ENCODE assay signal across 18 mouse cellular contexts in the genomic region with DNA sequence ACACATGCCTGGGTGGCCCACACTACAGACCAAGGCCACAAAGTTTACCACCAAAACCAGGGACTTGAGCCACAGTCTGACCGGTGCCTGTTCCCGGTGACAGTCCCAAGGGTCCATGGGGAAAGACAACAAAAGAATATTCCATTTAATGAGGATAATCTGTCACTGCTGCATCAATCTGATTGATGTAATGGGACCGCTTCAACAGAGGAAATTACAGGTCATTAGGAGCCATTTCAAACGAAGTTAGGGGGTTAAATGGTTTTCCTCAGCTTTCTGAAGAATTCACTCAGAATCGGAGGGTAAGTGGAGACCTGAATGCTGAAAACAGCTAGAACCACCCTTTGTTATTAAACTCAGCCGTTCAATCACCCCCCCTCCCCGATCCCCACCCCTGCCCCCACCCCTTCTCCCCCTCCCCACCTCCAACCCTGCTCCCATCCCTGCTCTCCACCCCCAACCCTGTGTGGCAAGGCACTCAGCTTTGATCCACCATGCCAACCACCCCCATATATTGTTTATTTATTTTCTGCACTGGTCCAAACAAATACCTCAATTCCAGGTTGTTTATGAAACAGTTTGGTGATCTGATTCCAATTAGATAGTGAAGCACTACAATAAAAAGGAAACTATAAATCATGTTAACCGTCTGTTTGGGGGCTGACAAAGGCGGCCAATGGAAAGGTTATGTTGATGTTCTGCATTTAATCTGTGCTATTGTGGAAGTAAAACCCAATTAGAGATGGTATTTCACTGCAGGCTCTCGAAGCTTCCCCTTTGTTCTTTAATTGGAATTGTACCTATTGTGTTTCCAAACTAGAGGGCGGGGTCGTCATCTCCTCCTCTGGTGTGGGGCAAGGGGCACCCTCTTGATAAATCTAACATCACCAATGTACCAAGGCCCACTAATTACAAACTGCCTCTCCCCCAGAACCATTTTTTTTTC.
DNase-seq lines count a peak whose midpoint lies in the region; ATAC-seq and TF ChIP-seq lines count a peak whose summit lies in the region.
"Had no signal": no experiment of that assay in that cellular context is flagged by ENCODE, and none has a peak within 500 bp of the region (broad histone marks: within the 10 kb centered on the region; RNA-seq: fewer than 3 reads in every experiment).

No protein-coding gene starts in this region.

- H3K9me3 ChIP-seq in kidney, postnatal 0 days (replicated peaks; ENCODE audit: low read length): no peaks in the 10 kb centered on the region
- H3K9me3 ChIP-seq in forebrain, embryonic 15.5 days: no peaks in the 10 kb centered on the region
- H3K9me3 ChIP-seq in neural tube, embryonic 14.5 days (ENCODE audit: control insufficient read depth, low read length): no peaks in the 10 kb centered on the region
- H3K9me3 ChIP-seq: embryonic facial prominence, embryonic 13.5 days; heart, embryonic 13.5 days had no signal

- H3K4me3 ChIP-seq in kidney, postnatal 0 days (replicated peaks; ENCODE audit: low read depth, low read length): no peak overlapping the region
- no peak overlapping the region for H3K4me3 ChIP-seq in forebrain, embryonic 15.5 days
- H3K4me3 ChIP-seq in neural tube, embryonic 14.5 days (ENCODE audit: low read depth, low read length): no peak overlapping the region
- H3K4me3 ChIP-seq: embryonic facial prominence, embryonic 13.5 days; heart, embryonic 13.5 days had no signal

- no peak overlapping the region for H3K27ac ChIP-seq in kidney, postnatal 0 days
- H3K27ac ChIP-seq in forebrain, embryonic 15.5 days (replicated peaks): no peak overlapping the region
- H3K27ac ChIP-seq in neural tube, embryonic 14.5 days (ENCODE audit: low read depth, low read length): peak overlapping the region; percentile 58; the same call in 1 of the 2 replicates
- H3K27ac ChIP-seq: embryonic facial prominence, embryonic 13.5 days; heart, embryonic 13.5 days; liver, embryonic 14.5 days had no signal

- 25% methylated on average over 12 of the region's 12 CpGs for WGBS in kidney, postnatal 0 days
- WGBS in forebrain, embryonic 15.5 days: 10% methylated on average over 12 of the region's 12 CpGs
- 9% methylated on average over 12 of the region's 12 CpGs for WGBS in neural tube, embryonic 14.5 days

- no peak overlapping the region for H3K9ac ChIP-seq in kidney, postnatal 0 days (ENCODE audit: low read depth, low read length)
- no peak overlapping the region for H3K9ac ChIP-seq in forebrain, embryonic 15.5 days (replicated peaks)
- H3K9ac ChIP-seq in neural tube, embryonic 14.5 days (replicated peaks; ENCODE audit: low read depth, low read length): no peak overlapping the region
- H3K9ac ChIP-seq: embryonic facial prominence, embryonic 13.5 days; heart, embryonic 13.5 days; liver, embryonic 14.5 days had no signal

- ATAC-seq in kidney, postnatal 0 days (replicated peaks; ENCODE audit: low FRiP score, low read depth): no peak
- ATAC-seq in forebrain, embryonic 15.5 days (replicated peaks): 0 out of 2 replicates have a peak, but pooled peaks have one; percentile 16
- no peak for ATAC-seq in neural tube, embryonic 14.5 days (ENCODE audit: low read depth)
- ATAC-seq: CD4-positive, CD25-positive, alpha-beta regulatory T cell, adult 4 months; intestine, postnatal 0 days had no signal

- no peak overlapping the region for H3K4me2 ChIP-seq in kidney, postnatal 0 days (ENCODE audit: low read length)
- H3K4me2 ChIP-seq in forebrain, embryonic 15.5 days (replicated peaks): no peak overlapping the region
- H3K4me2 ChIP-seq in neural tube, embryonic 14.5 days (ENCODE audit: low read depth, low read length): no peak overlapping the region
- H3K4me2 ChIP-seq: embryonic facial prominence, embryonic 13.5 days; heart, embryonic 13.5 days had no signal

- 0 out of 2 replicates have a peak, but pooled peaks cover 8% of the 10 kb centered on the region for H3K4me1 ChIP-seq in kidney, postnatal 0 days (replicated peaks; ENCODE audit: insufficient read depth, low read length)
- H3K4me1 ChIP-seq in forebrain, embryonic 15.5 days: no peaks in the 10 kb centered on the region
- H3K4me1 ChIP-seq in neural tube, embryonic 14.5 days (ENCODE audit: control insufficient read depth, insufficient read depth, low read length): peaks cover 4% of the 10 kb centered on the region; the same call in 1 of the 2 replicates

- TF ChIP-seq CTCF in kidney, postnatal 0 days (IDR thresholded peaks at IDR 0.05; ENCODE audit: low read depth): no peak

- H3K36me3 ChIP-seq in kidney, postnatal 0 days (ENCODE audit: insufficient read depth, low read length): no peaks in the 10 kb centered on the region
- no peaks in the 10 kb centered on the region for H3K36me3 ChIP-seq in forebrain, embryonic 15.5 days
- no peaks in the 10 kb centered on the region for H3K36me3 ChIP-seq in neural tube, embryonic 14.5 days (ENCODE audit: control insufficient read depth, insufficient read depth, low read length)
- H3K36me3 ChIP-seq: embryonic facial prominence, embryonic 13.5 days; G1E; heart, embryonic 13.5 days had no signal

- peak; percentile 46 for DNase-seq in embryo, embryonic 10.5 days (ENCODE audit: low spot score)
- no peak for DNase-seq in embryo, embryonic 9.5 days (ENCODE audit: extremely low spot score)
- DNase-seq in kidney, postnatal 0 days (ENCODE audit: low spot score): peak; percentile 65
- no peak for DNase-seq in kidney, postnatal 25 days
- DNase-seq in liver: no peak
- no peak for DNase-seq in adrenal gland, adult (ENCODE audit: inconsistent age in 2 of 2, low spot score in 1 of 2)
- DNase-seq: cerebellum, postnatal 14 days; left cerebral cortex, postnatal 4 days; midbrain, embryonic 14.5 days; thymus, postnatal 36 days had no signal

- no peaks in the 10 kb centered on the region for H3K27me3 ChIP-seq in kidney, postnatal 0 days (ENCODE audit: insufficient read depth, low read length)
- H3K27me3 ChIP-seq in forebrain, embryonic 15.5 days: 0 out of 2 replicates have a peak, but pooled peaks cover 5% of the 10 kb centered on the region
- H3K27me3 ChIP-seq in neural tube, embryonic 14.5 days (ENCODE audit: control insufficient read depth, insufficient read depth, low read length): no peaks in the 10 kb centered on the region
- H3K27me3 ChIP-seq: heart, embryonic 13.5 days had no signal

Comparison
In these comparisons a context has a peak if more than half of its experiments do, and no peak if none do; other contexts are left out.
1. DNase-seq: peak in embryo, embryonic 10.5 days (single experiment) and kidney, postnatal 0 days (single experiment); none in embryo, embryonic 9.5 days (single experiment), kidney, postnatal 25 days (0 of 2), liver (single experiment) and adrenal gland, adult (0 of 2).